Mouse (Mus musculus): ENCODE measurements around the gene Dolpp1.

The Dolpp1 gene

DNA sequence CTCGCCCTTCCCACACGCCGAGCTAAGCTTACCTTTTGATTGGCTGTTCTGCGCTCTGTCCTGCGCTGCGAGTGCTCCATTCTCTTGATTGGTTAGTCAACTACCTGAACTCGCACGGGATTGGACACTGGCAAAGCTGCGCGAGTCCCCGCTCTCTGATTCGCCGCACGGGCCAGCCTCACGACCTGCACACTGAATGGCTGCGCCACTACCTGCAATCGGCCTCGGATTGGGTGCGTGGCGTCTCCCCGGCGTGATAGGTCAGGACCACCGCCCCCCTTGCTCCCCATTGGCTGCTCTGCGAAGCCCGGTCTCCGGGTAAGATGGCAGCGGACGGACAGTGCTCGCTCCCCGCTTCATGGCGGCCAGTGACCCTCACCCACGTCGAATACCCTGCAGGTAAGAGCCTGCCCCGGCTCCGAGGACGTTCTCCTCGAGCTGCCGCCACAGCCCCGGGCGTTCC lies at the start of gene Dolpp1:
Gene Dolpp1, plus strand, starts transcription at position 141 of the 463 bp plus-strand sequence.
- DNase-seq (ENCODE audit: inconsistent ontology term), result peak; percentile 99

DNA sequence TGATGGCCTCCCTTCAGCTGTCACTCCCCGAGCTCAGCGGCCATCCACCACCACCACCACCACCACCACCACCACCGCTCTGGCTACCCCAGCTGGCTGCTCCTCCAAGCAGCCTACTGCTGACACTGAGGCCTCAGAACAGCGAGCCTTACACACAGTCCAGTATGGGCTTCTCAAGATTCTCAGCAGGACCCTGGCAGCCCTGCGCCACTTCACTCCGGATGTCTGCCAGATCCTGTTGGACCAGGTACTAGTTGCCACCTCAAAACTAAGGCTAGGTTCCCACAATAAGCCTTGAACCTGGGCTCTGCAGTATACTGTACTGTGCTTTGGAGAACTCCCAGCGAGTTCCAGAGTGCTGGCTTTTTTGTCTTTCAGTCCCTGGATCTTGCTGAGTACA lies 49.5 kb upstream of the Dolpp1 start:
- DNase-seq (ENCODE audit: inconsistent ontology term), result no peak

DNA sequence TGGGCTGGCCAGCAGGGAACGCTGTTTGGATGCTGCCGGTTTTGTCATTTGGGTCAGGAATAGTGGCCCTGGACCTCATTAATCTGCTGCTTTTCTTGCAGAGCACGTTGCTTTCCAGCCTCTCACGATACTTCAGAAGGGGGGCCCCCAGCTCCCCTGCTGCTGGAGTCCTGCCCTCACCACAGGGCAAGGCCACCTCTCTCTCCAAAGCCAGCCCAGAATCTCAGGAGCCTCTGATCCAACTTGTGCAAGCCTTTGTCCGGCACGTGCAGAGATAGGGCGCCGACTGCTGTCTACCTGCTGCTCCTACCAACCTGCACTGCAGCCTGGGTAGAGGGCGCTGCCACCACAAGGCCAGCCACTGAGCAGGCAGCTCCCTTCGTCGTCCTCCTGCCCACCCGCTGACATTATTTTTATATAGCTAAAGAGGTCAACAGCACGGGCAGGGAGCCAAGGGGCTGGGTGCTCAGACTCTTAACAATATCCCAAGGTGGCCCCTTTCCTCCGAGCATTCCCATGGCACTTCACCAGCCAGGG lies 48.4 kb upstream of the Dolpp1 start:
- no peak for DNase-seq (ENCODE audit: inconsistent ontology term)

DNA sequence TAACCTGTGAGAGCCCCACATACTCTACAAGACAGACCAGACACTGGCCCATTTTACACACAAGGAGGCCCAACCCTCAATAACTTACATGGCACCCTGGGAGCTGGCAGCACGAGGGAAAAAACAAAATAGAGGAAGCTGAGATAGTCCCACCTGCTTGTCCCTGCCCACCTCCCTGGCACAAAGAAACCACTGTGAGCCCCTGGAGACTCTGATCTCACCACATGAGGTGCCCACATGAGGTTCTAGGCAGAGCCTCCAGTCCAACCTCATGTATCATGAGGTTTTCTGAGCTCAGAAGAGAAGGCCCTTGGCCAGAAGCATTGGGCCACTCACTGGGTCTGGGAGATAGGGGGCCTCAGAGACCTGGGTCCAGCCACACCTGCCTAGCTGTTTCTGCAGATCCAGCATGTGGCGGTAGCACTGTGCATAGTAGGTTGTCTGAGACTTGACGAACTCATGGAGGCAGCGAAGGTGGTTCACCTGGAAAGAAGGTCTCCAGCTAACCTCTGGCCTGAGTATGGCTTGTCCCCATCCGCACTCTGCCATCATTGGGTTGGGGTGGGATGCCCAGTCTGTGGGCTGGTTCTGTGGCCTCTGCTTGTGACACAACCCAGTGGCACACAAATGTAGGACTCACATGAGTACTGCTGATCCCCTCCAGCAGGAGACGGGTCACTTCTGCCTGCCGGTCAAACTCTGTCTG lies 45.9 kb upstream of the Dolpp1 start:
- no peak for DNase-seq (ENCODE audit: inconsistent ontology term)

DNA sequence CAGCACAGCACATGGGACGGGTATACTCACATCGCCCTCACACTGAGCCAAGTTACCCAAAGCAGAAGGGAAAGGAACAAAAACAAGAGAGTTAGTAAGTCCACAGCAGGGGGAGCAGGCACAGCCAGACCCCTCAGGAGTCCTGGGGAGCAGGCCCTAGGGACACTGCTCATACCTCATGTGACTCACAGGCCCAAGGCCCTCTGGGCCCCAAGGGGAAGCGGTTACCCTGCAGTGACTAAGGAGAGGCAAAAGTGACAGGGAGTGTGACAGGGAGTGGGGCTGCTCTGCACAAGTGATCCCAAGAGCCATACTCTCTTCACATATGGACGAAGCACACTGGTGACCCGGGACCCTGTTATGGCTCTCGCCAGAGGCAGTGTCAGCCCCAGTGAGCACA lies 42.9 kb upstream of the Dolpp1 start:
- no peak for DNase-seq (ENCODE audit: inconsistent ontology term)

DNA sequence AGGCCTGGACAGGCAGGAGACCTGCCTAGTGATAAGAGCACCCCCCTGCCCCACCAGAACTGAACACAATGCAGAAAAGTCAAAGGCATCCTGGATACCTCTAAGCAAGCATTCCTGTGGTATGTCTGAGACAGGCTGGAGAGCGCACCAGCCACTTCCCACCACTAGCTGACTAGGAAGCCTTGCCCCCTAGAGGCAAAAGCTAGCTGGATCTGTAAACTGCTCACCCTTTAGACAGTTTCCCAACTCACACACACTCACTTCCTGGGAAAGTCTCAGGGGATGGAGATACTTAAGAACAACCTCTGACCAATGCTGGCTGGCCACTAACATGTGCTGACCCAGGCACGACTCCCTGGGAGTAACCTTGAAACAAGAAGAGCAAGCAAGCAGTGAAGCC lies 40.9 kb upstream of the Dolpp1 start:
- peak; percentile 58 for DNase-seq (ENCODE audit: inconsistent ontology term)

DNA sequence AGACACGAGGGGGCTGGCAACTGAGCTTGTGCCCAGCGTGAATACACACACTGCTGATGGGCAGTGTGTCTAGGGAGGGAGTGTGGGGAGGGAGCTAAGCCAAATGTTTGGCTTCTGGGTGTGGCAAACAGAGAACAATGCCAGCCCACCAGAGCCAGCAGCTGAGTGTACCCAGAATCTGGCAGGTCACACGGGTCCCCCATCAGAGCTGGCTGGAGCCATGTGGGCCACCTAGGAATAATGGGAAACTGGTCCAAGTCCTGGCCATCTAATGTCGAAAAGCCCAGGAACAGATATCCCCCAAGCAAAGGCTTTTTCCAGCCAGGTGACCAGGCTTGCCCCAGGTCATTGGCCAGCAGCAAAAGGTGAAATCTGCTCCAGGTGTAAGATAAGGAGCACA lies 36.2 kb upstream of the Dolpp1 start:
- DNase-seq (ENCODE audit: inconsistent ontology term), result no peak

DNA sequence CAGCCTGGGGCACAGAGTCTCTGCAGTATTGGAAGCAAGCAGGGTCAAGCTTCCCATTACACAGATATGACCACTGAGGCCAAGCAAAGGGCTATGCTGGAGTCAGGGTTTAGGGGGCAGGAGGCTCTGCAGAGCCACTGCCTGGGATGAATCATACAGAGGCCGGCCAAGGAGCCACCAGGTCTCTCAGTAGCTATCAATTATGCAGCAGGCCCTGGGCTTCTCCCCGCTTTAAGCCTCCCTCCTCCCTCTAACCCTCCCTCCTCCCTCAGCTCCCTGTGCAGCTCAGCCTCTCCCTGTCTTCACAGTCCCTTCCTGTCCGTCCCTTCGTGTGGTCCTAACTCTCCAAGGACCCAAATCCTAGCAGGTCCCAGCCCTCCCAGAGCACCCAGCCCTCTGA lies 35.8 kb upstream of the Dolpp1 start:
- no peak for DNase-seq (ENCODE audit: inconsistent ontology term)

DNA sequence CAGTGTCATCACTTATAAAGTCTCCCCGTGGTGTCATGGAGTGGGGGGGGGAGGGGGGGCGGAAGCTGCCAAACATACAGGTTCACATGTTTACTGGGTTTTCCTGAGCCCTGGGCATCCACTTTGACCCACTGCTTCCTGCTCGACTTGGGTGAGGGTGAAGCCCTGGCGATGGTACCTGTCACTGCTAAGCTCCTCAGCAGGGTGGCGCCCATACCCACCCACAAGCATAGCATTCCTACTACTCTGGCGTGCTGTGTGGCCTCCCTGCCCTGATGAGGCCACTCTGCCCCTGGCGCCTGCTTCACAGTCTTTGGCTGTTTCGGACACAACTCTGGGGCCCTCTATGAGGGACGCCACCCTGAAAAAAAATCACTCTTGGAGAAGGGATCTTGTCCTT lies 35.1 kb upstream of the Dolpp1 start:
- DNase-seq (ENCODE audit: inconsistent ontology term), result no peak

DNA sequence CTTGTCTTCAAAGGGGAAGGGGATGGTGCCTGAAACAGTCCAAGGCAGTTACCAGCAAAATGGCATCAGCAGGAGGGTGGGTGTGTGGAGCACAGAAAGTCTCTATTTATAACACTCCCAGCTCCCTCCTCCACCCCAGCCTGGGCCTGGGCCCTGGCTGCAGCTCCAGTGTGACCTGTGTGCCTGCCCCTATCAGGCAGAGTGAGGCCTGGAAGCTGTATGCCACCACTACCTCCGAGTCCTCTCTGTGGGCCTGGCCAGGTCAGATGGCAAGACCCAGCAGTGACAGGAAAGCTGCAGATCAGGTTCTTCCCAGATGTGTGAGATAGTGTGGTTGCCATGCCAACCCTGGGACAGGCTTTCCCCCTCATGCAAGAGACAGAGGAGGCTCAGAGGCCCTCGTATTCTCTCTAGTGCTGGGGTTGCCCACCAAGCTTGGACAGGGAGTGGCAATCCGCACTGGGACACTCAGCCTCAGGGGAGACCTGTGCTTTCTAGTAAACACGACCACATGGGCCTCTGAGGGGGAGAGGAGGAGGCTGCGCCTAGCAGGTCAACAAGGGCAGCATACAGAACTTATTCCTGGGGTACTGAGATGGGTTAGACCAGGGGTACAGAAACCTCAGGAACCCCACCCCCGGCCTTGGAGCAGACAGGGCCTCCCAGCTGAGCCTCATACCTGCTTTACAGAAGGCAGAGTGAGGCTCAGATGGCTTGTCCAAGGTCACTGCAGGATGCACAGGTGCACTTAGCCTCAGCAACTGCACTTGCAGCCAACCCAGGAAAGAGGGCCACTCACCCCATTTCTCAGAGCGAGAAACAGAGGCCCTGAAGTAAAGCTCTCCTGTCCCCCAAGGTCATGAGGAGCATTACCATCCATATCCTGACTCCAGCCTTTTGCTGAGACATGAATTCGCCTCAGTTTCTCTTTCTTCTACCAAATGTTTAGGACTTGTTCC lies 34.2 kb upstream of the Dolpp1 start:
- no peak for DNase-seq (ENCODE audit: inconsistent ontology term)

DNA sequence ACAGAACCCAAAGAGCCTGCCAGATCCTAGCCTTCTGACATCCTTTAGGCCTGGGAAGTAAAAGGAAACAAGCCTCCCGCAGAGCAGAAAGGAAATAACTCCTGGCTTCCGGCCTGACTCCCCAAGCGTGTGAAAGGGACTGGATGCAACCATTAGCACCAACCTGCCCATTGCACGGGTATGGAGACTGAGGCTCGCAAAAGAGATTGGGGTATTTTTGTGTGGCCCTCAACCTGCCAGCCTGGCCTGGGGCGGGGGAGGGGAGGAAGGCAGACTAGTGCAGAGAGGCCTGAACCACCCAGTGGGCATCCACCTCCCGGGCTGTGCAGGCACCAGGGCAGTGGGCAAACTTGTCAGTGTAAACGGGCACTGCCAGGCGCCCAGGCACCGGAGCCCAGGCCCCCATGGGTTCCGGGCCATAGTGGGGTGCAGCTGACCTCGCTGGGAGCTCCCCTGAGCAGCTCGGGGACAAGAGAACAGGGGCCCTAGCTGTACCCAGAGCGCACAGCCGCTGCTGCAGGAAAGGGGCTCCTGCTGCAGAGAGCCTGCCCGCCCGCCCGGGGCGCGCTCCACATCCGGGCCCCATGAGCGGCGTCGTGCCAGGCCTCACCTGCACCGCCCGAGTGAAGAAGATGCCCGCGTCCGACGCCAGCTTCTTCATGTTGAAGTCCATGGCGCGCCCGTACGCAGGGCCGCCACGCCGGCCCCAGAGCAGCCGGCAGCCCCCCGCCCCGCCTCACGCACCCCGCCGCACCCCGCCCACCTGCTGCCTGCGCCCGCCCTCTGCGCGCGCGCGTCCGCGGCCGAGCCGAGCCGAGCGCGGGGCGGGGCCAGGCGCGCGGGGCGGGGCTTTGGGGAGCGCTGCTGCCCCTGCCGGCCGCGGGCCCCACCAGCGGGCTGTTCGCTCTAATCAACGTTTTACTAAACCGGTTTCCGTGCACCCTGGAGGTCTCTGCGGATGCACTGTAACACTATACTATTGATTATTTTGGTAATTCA lies 33.2 kb upstream of the Dolpp1 start, which contains the start of gene Sh3glb2:
Gene Sh3glb2, minus strand, starts transcription at position 805 of the 999 bp plus-strand sequence.
- peak; percentile 88 for DNase-seq (ENCODE audit: inconsistent ontology term)

DNA sequence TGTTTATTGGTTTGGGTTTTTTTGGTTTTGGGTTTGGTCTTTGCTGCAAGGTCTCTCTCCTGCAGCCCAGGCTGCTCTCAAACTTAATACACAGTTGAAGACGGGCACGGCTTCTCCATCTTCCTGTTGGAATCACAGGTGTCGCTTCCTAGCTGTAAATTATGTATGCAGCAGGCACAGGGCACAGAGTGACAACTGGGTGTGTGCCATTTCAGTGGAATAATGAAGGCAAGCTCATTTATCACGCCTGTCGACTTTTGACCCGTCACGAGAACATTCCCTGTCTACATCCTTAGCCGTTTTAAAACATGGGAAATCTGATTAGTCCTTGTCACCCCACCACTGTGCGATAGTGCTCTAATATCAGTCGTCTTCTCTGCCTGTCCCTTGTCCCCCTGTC lies 31.4 kb upstream of the Dolpp1 start:
- DNase-seq (ENCODE audit: inconsistent ontology term), result no peak

DNA sequence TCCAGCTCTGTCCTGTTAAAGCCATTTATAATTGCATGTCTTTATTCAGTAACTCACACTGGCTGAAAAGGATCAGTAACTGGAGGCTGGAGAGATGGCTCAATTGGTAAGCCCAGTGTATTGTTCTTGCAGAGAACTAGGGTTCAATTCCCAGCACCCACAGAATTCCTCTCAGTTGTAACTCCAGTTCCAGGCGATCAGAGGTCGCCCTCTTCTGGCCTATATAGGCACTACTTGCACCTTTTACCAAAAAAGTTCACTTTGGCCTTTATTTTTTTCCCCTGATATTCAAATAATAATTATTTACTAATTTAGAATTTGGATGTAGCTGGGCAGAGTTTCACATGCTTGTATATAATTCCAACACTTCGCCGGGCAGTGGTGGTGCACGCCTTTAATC lies 29.2 kb upstream of the Dolpp1 start:
- DNase-seq (ENCODE audit: inconsistent ontology term), result no peak

DNA sequence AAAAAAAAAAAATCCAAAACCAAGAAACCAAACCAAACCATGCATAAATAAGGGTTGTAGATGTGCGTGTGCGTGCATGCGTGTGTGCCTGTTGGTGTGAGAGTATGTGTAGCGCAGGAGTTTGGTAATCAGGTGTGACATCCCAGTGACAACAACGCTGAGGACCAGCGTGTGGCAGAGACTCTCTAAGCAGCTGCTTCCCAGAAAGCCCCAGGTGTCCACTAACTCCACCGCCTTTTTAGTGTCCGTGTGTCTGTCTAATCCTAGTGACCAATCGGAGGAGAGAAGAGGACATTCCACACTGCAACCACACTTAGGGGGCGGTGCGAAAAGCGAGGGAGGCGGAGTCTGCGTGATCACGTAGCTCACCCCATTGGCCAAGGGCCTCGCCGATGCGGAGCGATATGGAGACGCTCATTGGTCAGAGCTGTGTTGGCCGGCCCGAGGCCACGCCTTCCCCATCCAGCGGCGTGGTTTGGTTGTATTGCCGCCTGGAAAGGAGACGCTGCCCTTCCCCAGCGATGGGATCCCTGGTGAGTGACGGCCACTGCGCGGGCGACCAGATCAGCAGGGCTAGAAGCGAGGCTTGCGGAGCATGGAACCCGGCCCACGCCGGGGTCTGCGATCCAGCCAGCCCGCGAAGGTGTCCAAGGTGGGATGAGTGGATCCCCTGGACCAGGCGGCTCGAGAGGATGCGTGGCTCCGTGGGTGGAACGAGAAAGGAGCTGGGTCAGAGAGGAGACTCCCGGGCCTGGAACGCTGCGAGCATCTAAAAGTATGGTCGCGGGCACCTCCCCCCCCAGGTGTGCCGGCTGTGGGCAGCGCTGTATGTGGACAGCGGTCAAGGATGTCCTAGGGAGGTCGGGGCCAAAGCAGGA lies 28.0 kb upstream of the Dolpp1 start, which contains the start of gene Miga2:
Gene Miga2, plus strand, starts transcription at position 461 of the 878 bp plus-strand sequence.
- DNase-seq (ENCODE audit: inconsistent ontology term), result peak; percentile 99

DNA sequence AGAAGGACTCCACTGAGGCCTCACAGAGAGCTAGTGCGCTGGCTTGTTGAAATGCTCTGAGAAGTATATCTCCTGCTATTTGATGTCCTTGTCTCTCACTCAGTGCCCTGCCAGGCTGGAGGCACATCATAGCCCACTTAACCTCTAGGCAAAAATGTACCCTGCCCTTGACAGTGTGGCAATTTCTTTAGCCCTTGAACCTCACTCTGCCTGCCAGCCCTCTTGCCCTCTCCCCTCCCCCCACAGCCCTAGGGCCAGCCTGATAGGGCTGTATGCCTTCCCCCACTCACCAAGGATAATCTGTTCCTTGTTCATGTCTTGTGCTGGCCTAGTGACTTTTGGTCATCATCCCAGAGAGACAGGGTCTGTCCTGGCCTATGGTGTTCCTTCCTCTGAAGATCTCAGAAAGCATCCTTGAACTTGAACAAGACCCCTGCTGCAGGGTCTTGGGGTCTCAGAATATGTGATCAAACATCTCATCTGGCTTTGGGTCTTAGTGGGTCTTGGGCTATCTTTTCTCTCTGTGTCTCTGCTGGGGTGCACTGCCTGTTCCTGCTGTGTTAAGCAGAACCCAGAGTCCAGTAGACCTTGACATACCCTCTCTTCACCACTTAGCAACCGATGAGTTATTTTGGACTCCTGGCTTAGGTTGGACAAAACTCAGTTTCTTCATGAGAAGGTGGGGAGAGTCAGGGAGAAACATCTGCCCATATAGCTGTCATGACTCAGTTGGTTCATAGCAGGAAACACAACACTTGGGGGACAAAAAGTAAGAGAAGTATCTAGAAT lies 26.6 kb upstream of the Dolpp1 start:
- DNase-seq (ENCODE audit: inconsistent ontology term), result no peak

DNA sequence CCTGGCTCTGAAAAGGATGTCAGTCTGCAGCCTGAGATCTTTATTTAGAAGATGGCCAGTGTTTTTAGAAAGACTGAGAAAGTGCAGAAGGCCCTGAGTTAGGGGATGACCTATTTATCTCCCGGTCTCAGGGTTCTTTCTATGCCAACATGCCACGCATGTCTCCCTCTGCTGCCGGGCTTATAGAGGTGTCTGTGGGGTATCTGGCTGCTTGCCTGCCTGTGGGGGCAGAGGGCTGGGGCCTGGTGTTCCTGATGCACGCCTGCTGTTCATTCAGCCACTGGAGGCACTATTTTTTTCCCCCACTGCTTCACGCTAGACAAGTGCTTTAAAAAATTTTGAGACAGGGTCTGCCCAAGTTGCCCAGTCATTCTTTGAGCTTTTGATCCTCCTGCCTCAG lies 25.9 kb upstream of the Dolpp1 start:
- DNase-seq (ENCODE audit: inconsistent ontology term), result peak; percentile 65

DNA sequence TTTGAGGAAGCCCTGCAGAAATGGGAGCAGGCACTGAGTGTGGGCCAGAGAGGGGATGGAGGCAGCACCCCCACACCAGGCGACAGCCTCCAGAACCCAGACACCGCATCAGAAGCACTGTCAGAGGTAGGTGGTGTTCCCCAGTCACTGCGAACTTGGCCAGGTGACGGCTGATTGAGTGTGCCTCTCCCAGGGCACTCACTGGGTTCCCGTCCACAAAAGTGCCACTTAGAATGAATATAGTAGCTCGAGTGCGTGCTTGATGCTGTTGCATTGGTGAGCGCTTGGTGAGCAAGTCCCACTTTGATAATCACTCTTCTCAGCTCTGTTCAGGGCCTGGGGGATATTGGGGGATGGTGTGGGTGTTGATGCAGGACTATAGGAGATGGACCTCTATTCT lies 20.5 kb upstream of the Dolpp1 start:
- DNase-seq (ENCODE audit: inconsistent ontology term), result no peak

DNA sequence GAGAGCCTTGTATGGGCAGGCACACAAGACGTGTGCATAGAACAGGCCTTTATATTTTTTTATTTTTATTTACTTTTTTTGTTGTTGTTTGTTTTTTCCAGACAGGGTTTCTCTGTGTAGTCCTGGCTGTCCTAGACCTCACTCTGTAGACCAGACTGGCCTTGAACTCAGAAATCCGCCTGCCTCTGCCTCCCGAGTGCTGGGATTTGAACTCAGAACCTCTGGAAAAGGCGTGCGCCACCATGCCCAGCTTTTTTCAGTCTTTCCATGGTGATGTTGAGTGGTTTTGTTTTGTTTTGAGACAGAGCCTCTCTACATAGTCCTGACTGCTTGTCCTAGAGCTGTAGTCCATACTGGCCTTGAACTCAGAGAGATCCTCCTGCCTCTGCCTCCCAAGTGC lies 19.3 kb upstream of the Dolpp1 start:
- no peak for DNase-seq (ENCODE audit: inconsistent ontology term)

DNA sequence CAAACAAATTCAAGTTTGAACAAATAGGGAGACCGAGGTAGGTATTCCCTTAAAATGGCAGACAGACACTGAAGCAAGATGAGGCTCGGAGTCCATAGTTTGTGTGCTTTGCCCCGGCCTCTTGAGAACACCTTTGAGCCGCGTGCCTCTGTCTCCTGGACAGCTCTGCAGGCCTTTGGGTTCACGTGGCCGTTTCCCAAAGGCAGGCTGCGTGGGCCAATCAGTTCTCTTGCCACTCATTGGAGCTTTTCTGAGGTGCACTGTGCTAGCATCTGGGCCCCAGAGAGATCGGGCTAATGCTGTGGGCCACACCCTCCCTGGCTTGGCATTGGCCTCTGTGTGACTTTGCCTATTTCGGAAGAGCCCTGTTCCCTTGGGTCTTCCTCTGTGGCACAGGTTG lies 16.2 kb upstream of the Dolpp1 start:
- DNase-seq (ENCODE audit: inconsistent ontology term), result no peak

Measured in Muller cell, postnatal 12 days (primary cell).